Mouse (Mus musculus): ENCODE data around the gene Sema6c. TPM values are rescaled to one million over a fixed set of nuclear protein-coding genes. Genes with fewer than 3 reads are reported as not detected.
"Not testable (repeated sequence)": the region's sequence is repeated elsewhere in the genome, so short reads cannot be mapped to it uniquely, and the experiment has no call there.

Sema6c gene
- polyA plus RNA-seq (2015; fragmentation: Nextera tagmentation; extraction: Ambion mirVana), result 14.1 and 14.6 TPM in 2 replicates

GRCm38 (mm10) chr3:95159987-95160963 lies at the start of gene Sema6c:
TSS of gene Sema6c (plus strand) at chr3:95160457.
- peaks cover 14% of the 10 kb centered on the region for H3K36me3 ChIP-seq (ENCODE audit: poor library complexity, severe bottlenecking)
- H3K9ac ChIP-seq, result peak within 1 kb of the TSS; percentile 89
- H3K27me3 ChIP-seq, result 0 out of 2 replicates have a peak, but pooled peaks cover 5% of the 10 kb centered on the region
- peak within 1 kb of the TSS; percentile 70 for H3K27ac ChIP-seq
- ATAC-seq, result peak; percentile 98
- H3K4me1 ChIP-seq, result peaks cover 38% of the 10 kb centered on the region
- H3K9me3 ChIP-seq (replicated peaks), result no peaks in the 10 kb centered on the region
- peak within 1 kb of the TSS; percentile 88 for H3K4me3 ChIP-seq
- H3K4me2 ChIP-seq, result peak within 1 kb of the TSS; percentile 70
- under 1% methylated on average over 63 of the region's 66 CpGs for WGBS

DNA sequence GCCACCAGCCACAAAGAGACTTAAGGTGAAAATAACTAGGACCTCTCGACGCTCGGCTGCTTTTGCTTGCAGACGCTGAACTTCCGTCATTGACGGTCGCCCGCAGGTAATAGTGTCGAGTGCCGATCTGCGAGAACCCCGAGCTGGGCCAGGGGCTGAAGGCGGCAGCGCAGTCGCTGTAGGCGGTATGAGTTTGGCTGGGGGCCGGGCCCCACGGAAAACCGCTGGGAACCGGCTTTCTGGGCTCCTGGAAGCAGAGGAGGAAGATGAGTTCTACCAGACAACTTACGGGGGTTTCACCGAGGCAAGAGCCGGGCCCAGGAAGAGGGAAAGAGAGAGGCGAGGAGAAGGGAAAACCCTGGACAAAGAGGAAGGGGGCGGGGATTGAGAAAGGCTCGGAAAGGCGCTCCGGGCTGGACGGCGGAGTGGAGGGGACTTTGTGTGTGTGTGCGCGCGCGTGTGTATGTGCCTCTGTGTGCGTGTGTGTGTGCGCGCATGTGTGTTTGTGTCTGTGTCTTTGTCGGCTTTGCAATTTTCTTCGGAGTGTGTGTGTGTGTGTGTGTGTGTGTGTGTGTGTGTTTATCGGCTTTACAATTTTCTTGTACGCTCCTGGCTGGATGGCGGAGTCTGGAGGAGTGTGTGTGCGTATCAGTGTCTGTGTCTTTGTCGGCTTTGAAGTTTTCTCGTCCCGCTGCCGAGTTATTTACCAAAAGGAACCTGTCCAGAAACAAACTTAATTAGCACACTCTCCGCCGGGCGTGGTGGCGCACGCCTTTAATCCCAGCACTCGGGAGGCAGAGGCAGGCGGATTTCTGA lies 49.1 kb upstream of the Sema6c start, which contains the start of gene Vps72:
Gene Vps72, plus strand, starts transcription at position 112 of the 816 bp plus-strand sequence.
- H3K9me3 ChIP-seq (replicated peaks), result no peaks in the 10 kb centered on the region
- peaks cover 17% of the 10 kb centered on the region for H3K36me3 ChIP-seq (ENCODE audit: poor library complexity, severe bottlenecking)
- ATAC-seq, result peak; percentile 73
- peak within 1 kb of the TSS; percentile 98 for H3K27ac ChIP-seq
- H3K27me3 ChIP-seq, result no peaks in the 10 kb centered on the region
- peak within 1 kb of the TSS; percentile 55 for H3K4me2 ChIP-seq
- WGBS, result under 1% methylated on average over 54 of the region's 54 CpGs
- peaks cover 9% of the 10 kb centered on the region for H3K4me1 ChIP-seq
- peak within 1 kb of the TSS; percentile 84 for H3K9ac ChIP-seq
- peak within 1 kb of the TSS; percentile 79 for H3K4me3 ChIP-seq

- Histone ChIP-seq H3K27me3 (no peaks in the 10 kb centered on the region), H3K9ac (peak overlapping the region; percentile 44; the same call in 1 of the 2 replicates), H3K4me1 (peaks cover 9% of the 10 kb centered on the region), H3K4me3 (peak overlapping the region; percentile 79), H3K27ac (no peak overlapping the region), H3K9me3 (replicated peaks) (no peaks in the 10 kb centered on the region), H3K36me3 (ENCODE audit: poor library complexity, severe bottlenecking) (peaks cover 27% of the 10 kb centered on the region), H3K4me2 (peak overlapping the region; percentile 55)
- ATAC-seq, result no peak
- 100% methylated on average over 1 of the region's 1 CpGs for WGBS
Measured at GRCm38 (mm10) chr3:95112760-95113159, 47.5 kb upstream of the Sema6c start.

- Histone ChIP-seq H3K4me1 (no peaks in the 10 kb centered on the region; the same call in 1 of the 2 replicates), H3K27ac (no peak overlapping the region), H3K36me3 (ENCODE audit: poor library complexity, severe bottlenecking) (peaks cover 77% of the 10 kb centered on the region), H3K4me3 (no peak overlapping the region), H3K9ac (no peak overlapping the region), H3K4me2 (no peak overlapping the region), H3K27me3 (no peaks in the 10 kb centered on the region), H3K9me3 (replicated peaks) (no peaks in the 10 kb centered on the region)
- no peak for ATAC-seq
- 99% methylated on average over 2 of the region's 2 CpGs for WGBS
Measured at GRCm38 (mm10) chr3:95117751-95118150, 42.5 kb upstream of the Sema6c start.

GRCm38 (mm10) chr3:95121580-95121979 lies 38.7 kb upstream of the Sema6c start:
- no peak overlapping the region for H3K27ac ChIP-seq

DNA sequence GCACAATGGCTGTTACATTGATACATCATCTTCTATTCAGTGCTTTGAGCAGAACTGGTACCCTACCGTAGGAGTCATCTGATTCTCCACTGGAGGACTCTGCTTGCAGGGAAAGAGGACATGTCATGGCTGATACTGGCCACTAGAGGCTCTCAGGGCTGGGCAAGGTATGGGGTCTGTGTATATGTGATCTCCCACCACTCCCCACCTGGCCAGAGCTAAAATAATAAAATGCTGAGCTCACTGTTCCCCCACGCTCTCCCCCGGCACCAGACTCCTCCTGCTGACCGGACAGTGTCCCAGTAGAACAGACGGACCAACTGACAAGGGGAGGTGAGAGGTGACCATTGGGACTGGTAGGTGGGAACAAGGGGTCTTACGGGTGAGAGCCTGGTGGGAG lies 36.0 kb upstream of the Sema6c start, which contains the start of gene Tmod4:
Gene Tmod4, plus strand, starts transcription at position 231 of the 400 bp plus-strand sequence.
- Histone ChIP-seq H3K4me2 (no peak within 1 kb of the TSS), H3K36me3 (ENCODE audit: poor library complexity, severe bottlenecking) (peaks cover 49% of the 10 kb centered on the region), H3K4me1 (peaks cover 14% of the 10 kb centered on the region), H3K4me3 (no peak within 1 kb of the TSS), H3K27me3 (no peaks in the 10 kb centered on the region), H3K27ac (0 out of 2 replicates have a peak within 1 kb of the TSS, but pooled peaks have one; percentile 63), H3K9ac (no peak within 1 kb of the TSS; the same call in 1 of the 2 replicates), H3K9me3 (replicated peaks) (no peaks in the 10 kb centered on the region)
- ATAC-seq, result peak; percentile 47; the same call in 1 of the 2 replicates
- WGBS, result 65% methylated on average over 6 of the region's 6 CpGs

More at GRCm38 (mm10) chr3:95121580-95121979, 38.7 kb upstream of the Sema6c start:
- Histone ChIP-seq H3K36me3 (ENCODE audit: poor library complexity, severe bottlenecking) (peaks cover 65% of the 10 kb centered on the region), H3K9ac (no peak overlapping the region), H3K27me3 (no peaks in the 10 kb centered on the region), H3K4me3 (no peak overlapping the region), H3K9me3 (replicated peaks) (no peaks in the 10 kb centered on the region), H3K4me1 (peaks cover 14% of the 10 kb centered on the region), H3K4me2 (no peak overlapping the region)
- no peak for ATAC-seq
- WGBS, result 88% methylated on average over 6 of the region's 6 CpGs

DNA sequence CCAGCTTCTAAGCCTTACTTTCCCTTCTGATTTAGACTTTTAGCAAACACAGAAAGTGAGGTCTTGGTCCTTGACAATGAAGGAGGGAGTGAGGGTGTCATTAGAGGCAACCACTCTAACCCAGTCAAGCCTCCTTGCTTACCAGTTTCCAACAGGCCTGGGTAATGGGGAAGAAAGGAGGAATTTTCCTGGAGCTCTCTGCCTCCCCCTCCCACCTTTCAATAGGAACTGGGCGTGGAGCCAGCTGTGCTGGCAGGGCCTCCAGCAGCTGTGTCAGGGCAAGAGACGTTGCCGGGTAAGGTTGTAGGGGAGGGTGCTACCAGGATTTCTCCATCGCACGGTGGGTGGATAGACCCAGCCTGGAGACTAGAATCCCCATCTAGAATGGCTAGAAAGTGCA lies 35.3 kb upstream of the Sema6c start:
- H3K4me3 ChIP-seq, result no peak overlapping the region
- H3K27ac ChIP-seq, result 0 out of 2 replicates have a peak overlapping the region, but pooled peaks have one; percentile 63
- no peaks in the 10 kb centered on the region for H3K27me3 ChIP-seq
- peaks cover 14% of the 10 kb centered on the region for H3K4me1 ChIP-seq
- H3K36me3 ChIP-seq (ENCODE audit: poor library complexity, severe bottlenecking), result peaks cover 49% of the 10 kb centered on the region
- no peaks in the 10 kb centered on the region for H3K9me3 ChIP-seq (replicated peaks)
- H3K4me2 ChIP-seq, result no peak overlapping the region
- 19% methylated on average over 5 of the region's 5 CpGs for WGBS
- no peak overlapping the region; the same call in 1 of the 2 replicates for H3K9ac ChIP-seq
- peak; percentile 60; the same call in 1 of the 2 replicates for ATAC-seq

DNA sequence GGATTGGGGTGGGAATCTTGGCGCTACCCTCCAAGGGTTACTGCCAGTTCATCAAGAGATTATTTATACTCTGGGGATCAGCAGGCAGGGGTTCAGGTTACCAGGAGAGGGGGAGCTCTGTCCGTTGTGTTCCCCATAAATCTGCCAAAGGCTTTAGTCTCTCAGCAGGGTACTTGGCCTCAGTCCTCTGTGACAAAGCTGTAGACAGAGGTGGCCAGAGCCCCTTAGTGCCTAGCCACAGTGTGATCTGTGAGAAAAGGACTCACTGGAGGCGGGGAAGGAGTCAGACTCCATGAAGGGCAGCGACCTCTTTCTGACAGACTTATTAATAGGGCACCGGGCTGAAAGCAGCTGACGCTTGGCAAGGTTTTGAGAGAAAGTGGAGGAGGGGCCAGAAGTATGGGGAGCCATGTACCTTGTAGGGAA lies 31.0 kb upstream of the Sema6c start:
- ATAC-seq, result no peak
- Histone ChIP-seq H3K36me3 (ENCODE audit: poor library complexity, severe bottlenecking) (peaks cover 28% of the 10 kb centered on the region), H3K27me3 (no peaks in the 10 kb centered on the region), H3K4me2 (no peak overlapping the region), H3K4me3 (no peak overlapping the region), H3K9ac (no peak overlapping the region), H3K27ac (no peak overlapping the region), H3K4me1 (peaks cover 20% of the 10 kb centered on the region), H3K9me3 (replicated peaks) (no peaks in the 10 kb centered on the region)
- 53% methylated on average over 6 of the region's 6 CpGs for WGBS

- WGBS, result 90% methylated on average over 5 of the region's 5 CpGs
- no peak for ATAC-seq
- no peaks in the 10 kb centered on the region for H3K27me3 ChIP-seq
- H3K4me3 ChIP-seq, result no peak overlapping the region
- H3K27ac ChIP-seq, result no peak overlapping the region
- H3K4me2 ChIP-seq, result no peak overlapping the region
- H3K4me1 ChIP-seq, result peaks cover 15% of the 10 kb centered on the region
- no peaks in the 10 kb centered on the region for H3K9me3 ChIP-seq (replicated peaks)
- H3K36me3 ChIP-seq (ENCODE audit: poor library complexity, severe bottlenecking), result peaks cover 28% of the 10 kb centered on the region
- no peak overlapping the region for H3K9ac ChIP-seq
Measured at GRCm38 (mm10) chr3:95130081-95130480, 30.2 kb upstream of the Sema6c start.

- H3K36me3 ChIP-seq (ENCODE audit: poor library complexity, severe bottlenecking), result peaks cover 28% of the 10 kb centered on the region
- not testable (repeated sequence) for H3K27me3 ChIP-seq; H3K9me3 ChIP-seq (replicated peaks); ATAC-seq; H3K27ac ChIP-seq; H3K9ac ChIP-seq
- 89% methylated on average over 2 of the region's 2 CpGs for WGBS
- H3K4me2 ChIP-seq, result peak overlapping the region; percentile 89; the same call in 1 of the 2 replicates
- H3K4me3 ChIP-seq, result 0 out of 2 replicates have a peak overlapping the region, but pooled peaks have one; percentile 72
- peaks cover 24% of the 10 kb centered on the region for H3K4me1 ChIP-seq
Measured at GRCm38 (mm10) chr3:95132389-95132788, 27.9 kb upstream of the Sema6c start.

GRCm38 (mm10) chr3:95133176-95133575 lies 27.1 kb upstream of the Sema6c start:
- H3K4me2 ChIP-seq, result peak overlapping the region; percentile 89
- H3K9me3 ChIP-seq (replicated peaks), result no peaks in the 10 kb centered on the region
- H3K27me3 ChIP-seq, result no peaks in the 10 kb centered on the region
- H3K9ac ChIP-seq, result peak overlapping the region; percentile 83
- WGBS, result 60% methylated on average over 11 of the region's 11 CpGs
- H3K4me1 ChIP-seq, result peaks cover 24% of the 10 kb centered on the region
- H3K27ac ChIP-seq, result peak overlapping the region; percentile 69; the same call in 1 of the 2 replicates
- peak overlapping the region; percentile 72 for H3K4me3 ChIP-seq
- H3K36me3 ChIP-seq (ENCODE audit: poor library complexity, severe bottlenecking), result peaks cover 32% of the 10 kb centered on the region
- ATAC-seq, result peak; percentile 7; the same call in 1 of the 2 replicates
